In genomic region chr1:93511585-93512350, GRCm38 (mm10) we compare ENCODE assay signal across 8 mouse cellular contexts. TPM values are rescaled to one million over a fixed set of nuclear protein-coding genes. Genes with fewer than 3 reads are reported as not detected.
DNase-seq lines count a peak whose midpoint lies in the region; ATAC-seq and TF ChIP-seq lines count a peak whose summit lies in the region.

Gene Farp2 (plus strand): TSS chr1:93512079.

- peak within 1 kb of the TSS; percentile 91 for H3K4me2 ChIP-seq in forebrain, embryonic 12.5 days
- peak within 1 kb of the TSS; percentile 95 for H3K4me2 ChIP-seq in heart, postnatal 0 days (ENCODE audit: low read depth, low read length)
- peak within 1 kb of the TSS; percentile 87 for H3K4me2 ChIP-seq in liver, embryonic 16.5 days (ENCODE audit: low read depth, low read length)
- H3K4me2 ChIP-seq in neural tube, embryonic 13.5 days = peak within 1 kb of the TSS; percentile 83

- H3K27ac ChIP-seq in forebrain, embryonic 12.5 days = peak within 1 kb of the TSS; percentile 56; the same call in 1 of the 2 replicates
- H3K27ac ChIP-seq in heart, postnatal 0 days (ENCODE audit: low read depth) = peak within 1 kb of the TSS; percentile 93
- peak within 1 kb of the TSS; percentile 84 for H3K27ac ChIP-seq in liver, embryonic 16.5 days (ENCODE audit: low read length)
- peak within 1 kb of the TSS; percentile 76 for H3K27ac ChIP-seq in neural tube, embryonic 13.5 days (replicated peaks)
- peak within 1 kb of the TSS; percentile 22 for H3K27ac ChIP-seq in testis, adult 2 months (ENCODE audit: control insufficient read depth, insufficient read depth, low read depth, low read length)

- ATAC-seq in forebrain, embryonic 12.5 days (ENCODE audit: low FRiP score) = peak; percentile 98
- ATAC-seq in heart, postnatal 0 days (ENCODE audit: insufficient read depth, low read depth) = peak; percentile 98
- ATAC-seq in liver, embryonic 16.5 days (ENCODE audit: low read depth) = peak; percentile 98
- ATAC-seq in neural tube, embryonic 13.5 days (ENCODE audit: low read depth) = peak; percentile 98

- peak; percentile 62 for TF ChIP-seq POLR2A in testis, adult 2 months (IDR thresholded peaks at IDR 0.05; ENCODE audit: control insufficient read depth, low read depth, low read length)

- peaks cover 20% of the 10 kb centered on the region for H3K27me3 ChIP-seq in E14TG2a.4 (ENCODE audit: insufficient read depth, low read length)
- H3K27me3 ChIP-seq in forebrain, embryonic 12.5 days = no peaks in the 10 kb centered on the region
- H3K27me3 ChIP-seq in heart, postnatal 0 days (ENCODE audit: control insufficient read depth, insufficient read depth, low read length) = no peaks in the 10 kb centered on the region
- no peaks in the 10 kb centered on the region for H3K27me3 ChIP-seq in liver, embryonic 16.5 days (ENCODE audit: control insufficient read depth, insufficient read depth, low read depth, low read length)
- H3K27me3 ChIP-seq in neural tube, embryonic 13.5 days = no peaks in the 10 kb centered on the region
- H3K27me3 ChIP-seq in testis, adult 2 months (ENCODE audit: control insufficient read depth, insufficient read depth, low read length) = no peaks in the 10 kb centered on the region

- H3K4me3 ChIP-seq in E14TG2a.4 (replicated peaks; ENCODE audit: low read length) = peak within 1 kb of the TSS; percentile 87
- peak within 1 kb of the TSS; percentile 75 for H3K4me3 ChIP-seq in forebrain, embryonic 12.5 days (replicated peaks)
- peak within 1 kb of the TSS; percentile 87 for H3K4me3 ChIP-seq in heart, postnatal 0 days (ENCODE audit: low read depth, low read length)
- H3K4me3 ChIP-seq in liver, embryonic 16.5 days (ENCODE audit: low read depth, low read length) = peak within 1 kb of the TSS; percentile 71
- peak within 1 kb of the TSS; percentile 70 for H3K4me3 ChIP-seq in neural tube, embryonic 13.5 days
- H3K4me3 ChIP-seq in testis, adult 2 months (ENCODE audit: control insufficient read depth, low read depth, low read length) = peak within 1 kb of the TSS; percentile 84

- under 1% methylated on average over 65 of the region's 71 CpGs for WGBS in forebrain, embryonic 12.5 days
- WGBS in heart, postnatal 0 days = under 1% methylated on average over 68 of the region's 71 CpGs
- WGBS in liver, embryonic 16.5 days (ENCODE audit: insufficient replicate concordance) = under 1% methylated on average over 69 of the region's 71 CpGs
- under 1% methylated on average over 61 of the region's 71 CpGs for WGBS in neural tube, embryonic 13.5 days

- no peak for TF ChIP-seq EP300 in heart, postnatal 0 days (IDR thresholded peaks at IDR 0.05; ENCODE audit: low read depth)

- H3K36me3 ChIP-seq in E14TG2a.4 (ENCODE audit: insufficient read depth, low read length) = peaks cover 33% of the 10 kb centered on the region
- peaks cover 8% of the 10 kb centered on the region for H3K36me3 ChIP-seq in forebrain, embryonic 12.5 days (replicated peaks)
- H3K36me3 ChIP-seq in heart, postnatal 0 days (replicated peaks; ENCODE audit: control insufficient read depth, insufficient read depth, low read length) = peaks cover 10% of the 10 kb centered on the region; the same call in 1 of the 2 replicates
- H3K36me3 ChIP-seq in liver, embryonic 16.5 days (ENCODE audit: control insufficient read depth, insufficient read depth) = peaks cover 6% of the 10 kb centered on the region
- peaks cover 16% of the 10 kb centered on the region for H3K36me3 ChIP-seq in neural tube, embryonic 13.5 days
- peaks cover 2% of the 10 kb centered on the region; the same call in 1 of the 2 replicates for H3K36me3 ChIP-seq in testis, adult 2 months (ENCODE audit: control insufficient read depth, insufficient read depth, low read length)

- no peaks in the 10 kb centered on the region for H3K9me3 ChIP-seq in E14TG2a.4 (ENCODE audit: low read length)
- no peaks in the 10 kb centered on the region for H3K9me3 ChIP-seq in forebrain, embryonic 12.5 days
- no peaks in the 10 kb centered on the region for H3K9me3 ChIP-seq in heart, postnatal 0 days (replicated peaks; ENCODE audit: control insufficient read depth, low read length)
- H3K9me3 ChIP-seq in liver, embryonic 16.5 days (replicated peaks; ENCODE audit: control insufficient read depth, low read length) = no peaks in the 10 kb centered on the region
- no peaks in the 10 kb centered on the region for H3K9me3 ChIP-seq in neural tube, embryonic 13.5 days

- DNase-seq in c-Kit-positive CD71-positive TER-119-positive erythroid progenitor cells, embryonic 14.5 days (ENCODE audit: low spot score) = peak; percentile 90
- peak; percentile 96 for DNase-seq in heart, postnatal 0 days (ENCODE audit: low spot score)
- DNase-seq in kidney, postnatal 4 days = peak; percentile 96 to 99

- H3K9ac ChIP-seq in forebrain, embryonic 12.5 days = peak within 1 kb of the TSS; percentile 77
- H3K9ac ChIP-seq in heart, postnatal 0 days (replicated peaks; ENCODE audit: low read depth, low read length) = peak within 1 kb of the TSS; percentile 86
- peak within 1 kb of the TSS; percentile 67 for H3K9ac ChIP-seq in liver, embryonic 16.5 days (ENCODE audit: low read depth, low read length)
- H3K9ac ChIP-seq in neural tube, embryonic 13.5 days = peak within 1 kb of the TSS; percentile 79

- H3K4me1 ChIP-seq in E14TG2a.4 (replicated peaks; ENCODE audit: low read depth, low read length) = peaks cover 20% of the 10 kb centered on the region
- H3K4me1 ChIP-seq in forebrain, embryonic 12.5 days = peaks cover 17% of the 10 kb centered on the region
- peaks cover 8% of the 10 kb centered on the region for H3K4me1 ChIP-seq in heart, postnatal 0 days (ENCODE audit: control insufficient read depth, insufficient read depth)
- peaks cover 19% of the 10 kb centered on the region for H3K4me1 ChIP-seq in liver, embryonic 16.5 days (ENCODE audit: control insufficient read depth, low read depth, low read length)
- H3K4me1 ChIP-seq in neural tube, embryonic 13.5 days (replicated peaks) = peaks cover 24% of the 10 kb centered on the region
- peaks cover 9% of the 10 kb centered on the region for H3K4me1 ChIP-seq in testis, adult 2 months (ENCODE audit: control insufficient read depth, insufficient read depth, low read length)

- TF ChIP-seq CTCF in E14TG2a.4 (conservative IDR thresholded peaks at IDR 0.05; ENCODE audit: low read length) = no peak
- no peak for TF ChIP-seq CTCF in heart, postnatal 0 days (IDR thresholded peaks at IDR 0.05; ENCODE audit: low read depth)
- no peak for TF ChIP-seq CTCF in testis, adult 2 months (IDR thresholded peaks at IDR 0.05; ENCODE audit: control insufficient read depth, insufficient read depth, insufficient replicate concordance, low read depth, low read length)

RNA-seq across cellular contexts. Expression of gene Farp2, which starts in this region (rescaled TPM):
- 4.6 and 5.0 TPM in 2 replicates for polyA plus RNA-seq in forebrain, embryonic 12.5 days (2016; fragmentation: Nextera tagmentation; extraction: Ambion mirVana)
- total RNA-seq in heart, postnatal 0 days (2014; rRNA removed; ENCODE audit: low replicate concordance) = 4.1 and 10.5 TPM in 2 replicates
- 3.9 and 4.1 TPM in 2 replicates for polyA plus RNA-seq in heart, postnatal 0 days (2015; fragmentation: Nextera tagmentation; extraction: Ambion mirVana)
- polyA plus RNA-seq in liver, embryonic 16.5 days (2015; fragmentation: Nextera tagmentation; extraction: Ambion mirVana) = 1.9 and 2.3 TPM in 2 replicates
- 6.3 and 6.5 TPM in 2 replicates for polyA plus RNA-seq in neural tube, embryonic 13.5 days (2015; fragmentation: Nextera tagmentation; extraction: Ambion mirVana)
- polyA plus RNA-seq in testis, adult 2 months (2012; rRNA removed) = 2.9 TPM in 2 replicates

Comparison
In these comparisons a context has a peak if more than half of its experiments do, and no peak if none do; other contexts are left out.
1. Peak in every context shown above with its lines: DNase-seq, ATAC-seq, H3K4me3 ChIP-seq and H3K27ac ChIP-seq.
2. H3K27ac ChIP-seq: peak in every context shown above with its lines; median percentile 93 in heart, postnatal 0 days; 84 in liver, embryonic 16.5 days; 76 in neural tube, embryonic 13.5 days; 56 in forebrain, embryonic 12.5 days; 22 in testis, adult 2 months.